Mouse (Mus musculus): ENCODE measurements around the gene Wbp2.
"Not testable (repeated sequence)": the region's sequence is repeated elsewhere in the genome, so short reads cannot be mapped to it uniquely, and the experiment has no call there.

The Wbp2 gene

DNA sequence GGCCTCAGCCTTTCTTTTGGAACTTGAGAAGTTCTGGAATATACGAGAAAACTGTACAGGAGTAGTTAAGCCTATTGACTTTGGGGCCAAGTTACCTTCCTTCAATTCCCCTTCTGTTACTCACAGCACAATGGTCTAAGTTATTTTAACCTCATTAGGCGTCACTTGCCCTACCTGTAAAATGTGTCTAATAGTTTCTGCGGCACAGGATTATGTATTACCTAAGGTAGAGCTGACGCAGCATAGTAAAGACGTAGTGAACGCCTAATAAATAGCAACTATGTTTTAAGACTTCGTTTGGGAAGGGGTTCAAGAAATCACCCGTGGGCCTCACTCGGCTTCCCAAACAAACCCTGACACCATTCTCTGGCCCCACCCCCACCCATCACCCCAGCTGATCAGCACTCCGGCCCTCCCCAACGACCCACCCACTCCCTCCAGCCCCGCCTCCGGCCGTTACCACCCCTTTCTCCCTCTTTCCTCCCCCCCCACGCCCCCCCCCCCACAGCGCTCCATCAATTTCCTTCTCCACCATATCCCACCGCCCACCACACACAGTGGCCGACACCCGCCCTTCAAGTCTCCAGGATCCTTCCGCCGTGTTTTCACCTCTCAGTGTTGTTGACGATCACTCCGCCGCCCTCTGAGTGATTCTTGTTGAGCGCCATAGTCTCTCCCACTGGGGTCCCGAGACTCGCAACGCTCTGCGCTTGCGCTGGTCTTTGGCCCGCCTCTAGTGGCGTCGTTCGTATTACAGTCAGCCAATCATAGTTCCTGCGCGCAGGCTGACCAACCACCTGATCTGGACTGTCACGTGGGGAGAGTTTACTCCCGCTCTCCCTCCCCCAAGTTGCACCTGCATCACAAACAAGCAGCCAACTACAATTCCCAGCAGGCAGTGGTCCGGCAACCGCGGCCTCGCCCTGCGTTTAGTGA lies at the start of gene Wbp2:
Wbp2 (minus strand) TSS at position 738 of the 936 bp plus-strand sequence.
- DNase-seq: peak; percentile 100

DNA sequence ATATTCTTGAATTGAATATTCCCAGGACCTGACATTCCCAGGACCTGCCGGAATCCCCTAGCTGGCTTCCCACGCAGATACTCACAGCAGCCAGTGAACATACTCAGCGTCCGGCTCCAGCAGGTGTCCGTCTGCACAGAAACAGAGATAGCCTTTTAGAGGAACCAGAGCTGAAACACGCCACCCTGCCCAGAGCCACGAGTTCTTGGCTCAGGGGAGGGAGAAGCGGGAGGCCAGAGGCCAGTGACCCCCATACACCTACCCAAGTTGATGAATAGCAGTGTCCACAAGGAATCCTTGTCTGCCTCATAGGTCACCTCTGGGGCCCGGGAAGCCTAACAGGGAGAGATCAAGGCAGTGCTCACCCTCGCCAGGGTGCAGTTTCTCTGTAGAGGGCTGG lies 47.4 kb upstream of the Wbp2 start:
- DNase-seq: no peak

DNA sequence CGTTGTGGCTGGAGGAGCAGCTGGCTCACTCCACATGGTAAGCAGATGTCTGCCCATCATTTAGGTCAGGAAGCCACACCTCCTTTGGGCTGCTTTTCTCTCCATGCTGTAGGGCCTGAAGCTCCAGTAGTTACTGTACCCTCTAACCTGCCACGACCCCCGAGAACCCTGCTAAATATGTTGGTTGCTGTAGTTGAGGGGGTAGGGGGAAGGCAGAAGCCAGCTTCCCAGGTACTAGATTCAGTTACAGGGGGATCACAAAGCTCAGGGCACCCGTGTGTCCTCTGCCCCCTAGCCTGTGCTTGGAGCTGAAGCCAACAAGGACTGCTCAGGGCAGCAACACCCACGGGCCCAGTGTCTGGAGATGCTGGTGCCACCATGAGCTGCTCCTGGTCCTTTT lies 46.7 kb upstream of the Wbp2 start:
- peak; percentile 38 for DNase-seq

DNA sequence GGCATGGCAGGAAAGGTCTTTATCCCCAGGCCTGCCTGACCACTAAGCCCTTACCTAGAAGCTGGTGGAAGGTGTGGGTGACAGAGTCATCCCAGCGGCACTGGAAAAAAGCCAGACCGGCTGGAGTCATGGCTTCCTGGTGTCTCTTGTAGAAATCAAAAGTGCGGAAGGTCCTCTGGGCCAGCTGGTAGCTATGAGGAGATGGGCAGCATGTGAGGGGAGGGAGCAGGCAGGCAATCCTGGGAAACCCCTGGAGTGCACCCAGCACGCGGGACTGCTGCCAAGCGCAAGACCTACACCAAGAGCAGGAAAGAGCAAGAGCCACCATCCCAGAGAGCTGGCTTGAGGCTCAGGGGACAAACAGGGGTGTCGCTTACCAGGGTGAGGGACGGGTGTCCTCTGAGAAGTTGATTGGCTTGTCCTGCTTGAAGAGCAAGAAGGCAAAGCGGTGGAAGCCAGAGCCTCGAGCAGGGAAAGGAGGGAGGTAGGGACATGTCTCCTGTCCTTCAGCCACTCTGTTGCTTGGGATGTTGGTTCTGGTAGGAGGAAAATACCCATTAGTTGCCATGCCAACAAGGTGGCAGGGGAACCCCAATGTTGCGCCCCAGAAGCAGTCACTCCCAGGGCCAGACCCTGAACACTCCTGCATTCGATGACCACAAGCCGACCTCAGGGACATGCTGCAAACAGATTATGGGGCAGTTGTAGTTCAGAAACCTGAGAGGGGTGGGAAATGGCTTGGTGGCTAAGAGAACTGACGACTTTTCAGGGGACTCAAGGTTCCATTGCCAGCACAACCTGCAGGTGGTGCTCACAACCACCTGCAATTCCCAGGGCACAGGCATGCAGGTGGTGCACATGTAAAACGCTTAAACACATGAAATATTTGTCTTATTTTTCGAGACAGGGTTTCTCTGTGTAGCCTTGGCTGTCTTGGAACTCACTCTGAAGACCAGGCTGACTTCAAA lies 45.9 kb upstream of the Wbp2 start:
- no peak for DNase-seq

DNA sequence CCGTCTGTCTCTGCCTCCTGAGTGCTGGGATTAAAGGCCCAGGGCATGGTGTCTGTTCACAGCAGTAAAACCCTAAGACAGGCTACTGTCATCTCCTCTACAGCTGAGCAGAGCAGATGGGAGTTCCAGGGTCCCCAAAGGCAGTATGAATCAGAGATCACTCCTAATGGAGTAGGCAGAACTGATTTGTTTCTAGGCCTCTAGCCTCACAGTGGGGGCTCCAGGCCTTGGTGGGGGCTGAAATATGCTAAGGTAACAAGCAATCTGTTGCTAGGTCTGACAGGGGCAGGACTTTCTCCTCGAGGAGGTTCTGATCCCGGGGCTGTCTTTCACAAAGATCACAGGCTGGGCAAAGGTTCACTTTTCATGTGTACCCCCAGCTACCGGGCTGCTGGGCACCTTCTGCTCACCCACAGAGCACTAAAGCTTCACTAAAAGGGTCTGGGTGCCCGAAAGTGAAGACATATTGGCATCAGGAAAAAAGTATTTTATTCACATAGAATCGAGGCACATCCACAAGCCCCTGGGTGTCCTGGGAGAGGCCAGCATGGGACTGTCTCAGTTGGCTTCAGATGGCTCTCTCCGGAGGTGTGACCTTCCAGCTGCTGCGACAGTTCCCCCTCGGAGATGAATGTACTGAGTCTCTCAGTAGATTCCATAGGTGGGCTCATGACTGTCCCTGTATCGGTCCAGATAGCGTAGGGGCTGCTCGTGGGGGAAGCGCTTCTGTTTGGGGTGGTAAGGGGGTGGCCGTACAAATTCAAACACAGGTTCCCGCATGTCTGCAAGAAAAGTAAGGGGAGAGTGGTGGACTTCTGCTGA lies 44.8 kb upstream of the Wbp2 start:
- peak; percentile 24 for DNase-seq

DNA sequence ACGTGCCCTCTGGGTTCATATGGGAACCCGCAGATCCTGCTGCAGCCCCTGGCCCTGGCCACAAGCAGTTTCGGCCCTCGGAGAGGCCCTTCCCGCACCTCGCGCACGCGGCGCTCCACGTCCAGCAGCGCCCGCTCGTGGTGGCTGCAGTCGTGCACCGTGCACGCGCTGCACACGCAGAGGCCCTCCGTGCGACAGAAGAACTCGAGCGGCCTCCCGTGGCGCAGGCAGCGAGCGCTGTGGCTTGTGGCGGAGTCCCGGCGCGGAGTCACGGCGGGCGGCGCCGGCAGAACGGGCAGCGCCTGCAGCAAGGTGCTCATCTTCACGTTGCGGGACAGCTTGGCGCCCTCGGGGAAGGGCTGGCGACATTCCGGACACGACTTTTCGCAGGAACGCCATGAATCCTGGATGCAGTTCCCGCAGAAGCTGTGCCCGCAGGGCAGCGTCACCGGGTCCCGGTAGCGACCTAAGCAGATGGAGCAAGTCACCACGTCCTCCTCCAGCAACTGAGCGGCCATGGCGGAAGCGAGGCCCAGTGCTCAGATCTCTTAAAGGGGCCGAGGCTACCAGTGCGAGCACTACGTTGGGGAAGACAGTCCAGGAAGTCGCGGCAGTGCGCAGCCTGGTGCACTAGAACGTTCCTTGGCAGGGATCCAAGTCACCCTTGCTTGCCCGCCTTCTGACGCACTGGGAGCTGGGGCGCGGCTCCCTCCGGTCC lies 43.9 kb upstream of the Wbp2 start, which contains the start of gene Trim65:
Trim65 (minus strand) TSS at position 641 of the 718 bp plus-strand sequence.
- DNase-seq: peak; percentile 94

DNA sequence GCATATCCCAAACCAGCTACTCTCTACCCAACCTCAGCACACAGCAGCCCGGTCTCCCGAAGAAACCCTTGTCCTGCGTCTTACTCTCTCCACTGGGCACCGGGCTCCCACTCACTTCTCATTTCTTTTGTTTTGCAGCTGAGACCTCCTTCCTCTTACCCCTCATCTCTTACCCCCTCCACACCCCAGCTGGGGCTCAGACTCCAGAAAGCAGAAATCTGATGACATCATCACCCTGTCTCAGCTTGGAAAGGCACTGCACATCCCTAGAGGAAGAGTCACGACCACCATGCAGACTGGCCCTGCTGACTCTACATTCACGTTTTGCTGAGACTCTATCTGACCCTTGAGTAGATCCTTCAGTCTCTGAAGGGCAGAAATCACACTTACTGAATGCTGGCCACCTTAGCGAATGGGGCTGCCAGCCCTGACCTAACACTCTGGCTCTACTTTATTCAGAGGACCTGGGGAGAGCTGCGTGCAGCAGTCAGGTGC lies 43.2 kb upstream of the Wbp2 start:
- no peak for DNase-seq

DNA sequence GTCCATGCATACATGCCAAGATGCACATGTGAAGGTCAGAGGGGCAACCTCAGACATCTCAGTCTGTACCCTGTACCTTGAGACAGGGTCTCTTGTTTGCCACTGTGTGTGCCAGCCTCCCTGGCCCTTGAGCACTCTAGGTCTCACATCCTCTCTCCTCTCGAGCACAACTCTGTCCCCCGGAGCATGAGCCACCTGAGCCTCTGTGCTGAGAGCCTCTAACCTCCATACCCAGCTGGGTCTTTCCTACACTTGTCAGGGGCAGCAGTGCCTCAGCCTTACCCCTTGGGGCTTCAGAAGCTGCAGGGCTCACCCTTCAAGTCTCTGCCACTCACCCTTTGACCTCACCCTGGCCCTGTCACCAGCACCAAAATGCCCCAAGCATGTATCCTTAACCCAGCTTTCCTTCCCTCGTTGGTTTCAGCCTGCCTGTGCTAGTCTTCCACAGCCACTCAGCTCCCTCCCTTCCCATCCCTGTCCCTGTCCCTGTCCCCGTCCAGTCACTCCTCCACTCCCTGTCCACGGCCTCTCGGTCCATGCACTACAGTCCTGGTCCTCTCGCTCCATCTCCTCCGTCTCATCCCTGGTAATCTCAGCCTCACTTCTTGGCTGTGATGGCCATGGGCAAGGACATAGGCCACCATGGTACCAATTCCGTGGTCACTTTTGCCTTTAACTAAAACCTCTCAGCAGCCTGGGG lies 42.4 kb upstream of the Wbp2 start:
- DNase-seq: no peak

DNA sequence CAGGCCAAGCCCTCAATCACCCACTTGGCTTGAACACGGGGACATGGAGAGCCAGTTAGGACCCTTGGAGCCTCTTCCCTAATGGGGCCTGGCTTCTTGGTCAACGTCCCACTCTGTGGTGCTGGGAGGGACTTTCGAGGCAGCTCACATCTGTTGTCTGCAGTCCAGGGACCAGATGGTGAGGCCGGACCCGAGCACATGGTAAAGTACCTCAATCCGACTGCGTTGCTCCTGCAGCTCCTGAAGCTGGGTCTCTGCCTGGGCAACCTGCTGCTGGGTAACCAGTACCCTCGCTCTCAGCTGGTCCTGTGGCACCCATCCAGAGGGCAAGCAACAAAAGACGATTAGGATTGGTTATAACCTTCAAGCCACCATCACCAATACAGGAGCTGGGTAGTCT lies 41.2 kb upstream of the Wbp2 start:
- peak; percentile 53 for DNase-seq

DNA sequence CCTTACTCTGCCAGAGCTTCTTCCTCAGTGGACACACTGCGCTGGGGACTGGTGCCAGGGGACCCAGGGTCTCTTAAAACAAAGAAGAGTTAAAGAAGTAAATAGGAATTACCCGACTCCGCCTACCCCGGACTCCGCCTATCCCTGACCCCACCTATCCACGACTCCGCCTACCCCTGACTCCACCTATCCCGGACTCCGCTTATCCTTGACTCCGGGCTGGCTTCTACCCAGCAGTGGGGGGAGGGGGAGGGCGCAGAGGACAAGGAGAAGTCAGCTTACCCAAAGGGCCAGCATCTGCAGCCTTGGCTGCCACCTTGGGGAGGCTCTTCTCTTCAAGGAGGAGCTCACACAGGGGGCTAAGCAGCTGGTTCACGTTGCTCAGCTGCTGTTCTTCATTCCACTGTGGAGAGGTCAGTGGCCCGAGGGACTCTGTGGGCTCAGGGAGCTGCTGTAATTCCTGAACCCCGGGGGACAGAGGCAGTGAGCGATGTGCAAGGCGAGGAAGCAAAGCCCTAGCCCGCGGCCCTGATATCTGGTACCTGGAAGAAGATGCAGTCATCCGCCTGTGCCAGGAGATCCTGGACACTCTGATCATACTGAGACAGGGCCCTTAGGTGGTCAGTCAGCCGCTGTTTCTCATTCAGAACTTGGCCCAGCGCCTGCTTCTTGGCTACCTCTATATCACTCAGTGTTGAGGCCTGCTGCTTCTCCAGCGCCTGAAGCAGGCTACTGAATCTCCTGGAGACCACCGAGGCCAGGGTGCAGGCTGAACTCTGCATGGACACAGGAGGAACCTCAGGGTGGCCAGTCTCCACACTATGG lies 40.6 kb upstream of the Wbp2 start, which contains the start of gene Trim47:
Trim47 (minus strand) TSS at position 55 of the 825 bp plus-strand sequence.
- peak; percentile 78 for DNase-seq

DNA sequence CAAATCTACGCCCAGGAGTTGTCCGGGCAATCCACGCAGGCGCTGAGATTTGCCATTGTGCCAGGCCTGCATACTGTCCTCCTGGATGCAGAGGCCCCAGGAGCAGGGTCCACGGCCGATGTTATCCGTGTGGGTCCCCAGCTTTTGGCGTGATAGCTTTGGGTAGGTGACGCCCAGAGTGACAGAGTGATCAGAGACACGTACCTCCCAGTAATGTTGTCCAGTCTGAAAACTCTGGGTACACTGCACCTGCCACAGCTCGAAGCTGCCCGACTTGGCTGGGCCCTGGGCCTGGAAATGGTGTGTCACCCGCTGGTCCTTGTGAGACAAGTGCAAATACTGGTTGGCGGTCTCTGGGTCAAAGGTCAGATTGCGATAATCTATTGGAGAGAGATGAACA lies 39.5 kb upstream of the Wbp2 start:
- DNase-seq: no peak

DNA sequence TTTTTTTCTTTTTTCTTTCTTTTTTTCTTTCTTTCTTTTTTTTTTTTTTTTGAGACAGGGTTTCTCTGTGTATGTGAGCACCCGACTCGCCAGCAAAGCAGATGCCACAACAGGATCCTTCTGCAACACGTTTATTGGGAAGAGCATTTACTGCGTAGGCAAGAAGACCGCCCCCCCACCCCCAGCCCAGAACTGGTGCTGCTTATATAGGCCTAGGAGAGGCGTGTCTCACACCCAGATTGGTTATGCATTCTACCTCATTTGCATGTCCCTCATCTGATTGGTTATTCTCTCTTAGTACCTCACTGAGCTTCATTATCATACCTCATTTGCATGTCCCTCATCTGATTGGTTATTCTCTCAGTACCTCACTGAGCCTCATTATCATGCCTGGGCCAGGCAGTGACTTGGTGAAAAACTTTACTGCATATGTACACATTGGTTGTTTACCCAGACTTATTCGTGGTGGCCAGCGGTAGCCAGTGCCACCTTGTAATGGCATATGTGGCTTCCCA lies 35.0 kb upstream of the Wbp2 start:
- DNase-seq: not testable (repeated sequence)

DNA sequence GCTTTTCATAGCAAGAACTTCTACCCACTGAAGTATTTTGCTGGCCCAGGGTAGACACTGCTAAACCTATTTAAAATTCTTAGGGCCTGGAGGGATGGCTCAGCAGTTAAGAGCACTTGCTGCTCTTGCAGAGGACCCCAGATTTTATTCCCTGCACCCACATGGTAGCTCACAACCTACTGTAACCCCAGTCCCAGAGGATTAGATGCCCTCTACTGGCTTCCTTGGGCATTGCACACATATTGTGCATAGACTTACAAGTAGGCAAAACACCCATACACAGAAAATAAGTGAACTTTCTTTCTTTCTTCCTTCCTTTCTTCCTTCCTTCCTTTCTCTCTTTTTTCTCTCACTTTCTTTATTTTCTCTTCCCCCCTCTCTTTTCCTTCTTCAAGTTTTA lies 31.0 kb upstream of the Wbp2 start:
- peak; percentile 35 for DNase-seq

DNA sequence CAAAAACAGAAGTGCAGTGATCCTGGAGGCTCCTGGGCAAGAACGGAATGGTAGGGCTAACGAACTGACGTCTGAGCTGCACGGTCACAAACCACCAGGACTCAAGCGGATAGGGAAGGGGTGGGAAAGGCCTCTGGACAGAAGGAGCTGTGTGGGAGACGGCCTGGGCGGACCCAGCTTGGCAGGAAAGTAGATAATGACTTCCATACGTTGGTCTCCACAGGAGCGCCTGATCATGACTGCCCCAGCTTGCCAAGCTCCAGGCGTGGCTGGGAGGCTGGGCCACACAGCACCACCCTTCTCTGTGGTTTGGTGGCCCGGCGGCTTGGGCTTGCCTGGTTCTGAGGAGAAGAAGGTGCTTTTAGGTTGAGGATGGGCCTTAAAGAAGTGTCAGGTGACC lies 30.4 kb upstream of the Wbp2 start:
- DNase-seq: no peak

DNA sequence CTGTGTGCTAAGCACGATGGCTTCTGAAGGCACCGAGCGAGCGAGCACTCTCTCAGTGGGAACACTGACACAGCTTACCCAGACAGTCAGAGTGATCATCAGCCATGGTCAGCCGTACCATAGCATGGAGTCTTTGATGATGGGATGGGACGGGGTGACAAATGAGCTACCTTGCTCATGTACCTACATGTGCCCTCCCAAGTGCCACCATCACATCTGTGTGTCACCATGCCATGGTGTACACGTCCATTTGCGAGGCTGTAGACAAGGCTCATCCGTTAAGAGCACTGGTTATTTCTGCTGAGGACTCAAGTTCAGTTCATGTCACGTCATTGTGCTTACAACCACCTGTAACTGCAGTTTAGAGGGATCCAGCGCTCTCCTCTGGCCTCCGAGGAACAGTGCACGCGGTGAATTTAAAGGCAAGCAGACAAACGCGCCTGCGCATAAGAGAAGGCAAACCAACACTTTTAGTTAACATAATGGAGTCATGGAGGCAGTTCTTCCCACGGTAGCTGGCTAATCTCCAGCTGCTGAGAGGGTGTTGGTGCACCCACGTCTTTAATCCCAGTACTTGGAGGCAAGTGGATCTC lies 24.9 kb upstream of the Wbp2 start:
- no peak for DNase-seq

DNA sequence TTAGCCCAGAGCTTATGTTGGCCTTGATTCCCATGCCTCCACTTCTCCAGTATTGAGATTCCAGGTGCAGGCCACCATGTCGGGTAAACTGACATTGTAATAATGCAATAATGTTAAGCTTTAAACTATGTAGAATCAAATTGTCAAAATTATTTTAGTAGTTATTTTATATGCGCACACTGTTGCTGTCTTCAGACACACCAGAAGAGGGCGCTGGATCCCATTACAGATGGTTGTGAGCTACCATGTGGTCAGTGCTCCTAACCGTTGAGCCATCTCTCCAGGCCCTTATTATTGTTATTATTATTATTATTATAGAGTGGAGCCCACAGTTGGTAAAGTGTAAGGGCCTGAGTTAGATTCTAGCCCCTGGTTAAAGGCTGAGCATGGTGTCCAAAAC lies 24.3 kb upstream of the Wbp2 start:
- no peak for DNase-seq

DNA sequence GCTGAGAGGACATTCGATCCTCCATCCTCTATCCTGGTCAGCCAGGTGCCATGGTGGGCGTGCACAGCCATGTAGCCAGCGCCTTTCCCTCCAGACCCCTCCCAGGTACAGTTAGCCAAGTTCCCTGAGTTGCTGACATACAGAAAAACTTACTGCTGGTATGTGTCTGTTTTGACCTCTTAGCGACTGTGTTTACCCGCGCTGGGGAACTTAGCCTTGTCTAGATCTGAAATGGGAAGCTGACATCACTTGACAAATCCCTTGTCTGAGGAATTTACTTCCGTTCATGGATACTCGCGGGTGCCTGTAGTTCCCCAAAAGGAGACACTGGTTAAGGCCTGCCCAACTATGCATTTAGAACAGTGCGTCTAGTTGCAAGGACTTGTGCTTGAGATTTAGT lies 23.7 kb upstream of the Wbp2 start:
- DNase-seq: no peak

DNA sequence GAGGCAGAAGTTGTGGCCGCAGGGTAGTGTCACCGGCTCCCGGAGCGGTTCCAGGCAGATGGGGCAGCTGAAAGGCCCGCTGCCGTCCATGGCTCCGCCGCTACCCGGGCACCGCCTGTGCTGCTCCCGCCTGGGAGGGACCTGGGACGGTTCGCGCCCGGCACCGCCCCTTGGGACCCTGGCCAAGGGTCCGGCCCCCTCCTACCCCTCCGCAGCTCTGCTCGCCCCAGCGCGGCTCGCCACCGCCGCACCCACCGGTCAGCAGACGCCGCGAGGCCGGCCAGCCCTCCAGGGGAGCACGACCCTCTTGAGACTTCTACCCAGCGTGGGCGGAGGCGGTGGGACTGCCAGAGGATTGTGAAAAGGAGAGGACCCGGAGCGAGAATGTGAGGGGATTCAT lies 23.3 kb upstream of the Wbp2 start:
- peak; percentile 34 for DNase-seq

DNA sequence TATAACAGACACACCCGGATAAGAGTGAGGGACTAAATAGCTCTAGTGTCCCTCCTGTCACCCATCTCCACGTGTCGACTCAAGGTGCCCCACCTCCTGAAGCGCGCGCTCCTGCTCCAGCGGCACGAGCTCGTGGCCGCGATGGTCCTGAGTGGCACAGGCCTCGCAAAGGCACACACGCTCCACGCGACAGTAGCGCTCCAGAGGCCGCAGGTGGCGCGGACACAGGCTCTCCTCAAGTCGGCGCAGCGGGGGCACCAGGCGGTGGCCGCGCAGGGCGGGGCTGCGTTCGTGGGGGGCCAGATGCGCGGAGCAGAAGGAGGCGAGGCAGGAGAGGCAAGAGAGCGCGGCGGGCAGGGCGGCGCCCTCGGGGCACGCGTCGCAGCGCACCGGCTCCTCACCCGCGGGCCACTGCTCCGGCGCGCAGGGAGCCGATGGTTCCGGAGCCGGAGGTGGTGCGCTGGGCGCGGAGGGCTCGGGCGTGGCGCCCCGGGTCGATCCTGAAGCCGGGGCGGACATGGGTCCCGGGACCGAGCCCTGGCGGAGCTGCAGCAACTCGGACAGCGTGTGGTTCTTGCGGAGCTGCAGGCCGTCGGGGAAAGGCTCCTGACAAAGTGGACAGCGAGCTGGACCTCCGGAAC lies 22.8 kb upstream of the Wbp2 start:
- peak; percentile 59 for DNase-seq

Measured in retina, postnatal 1 day (tissue).